Mouse (Mus musculus): ENCODE data around the gene Srgap3.
"Not testable (repeated sequence)": the region's sequence is repeated elsewhere in the genome, so short reads cannot be mapped to it uniquely, and the experiment has no call there.

Gene Srgap3

DNA sequence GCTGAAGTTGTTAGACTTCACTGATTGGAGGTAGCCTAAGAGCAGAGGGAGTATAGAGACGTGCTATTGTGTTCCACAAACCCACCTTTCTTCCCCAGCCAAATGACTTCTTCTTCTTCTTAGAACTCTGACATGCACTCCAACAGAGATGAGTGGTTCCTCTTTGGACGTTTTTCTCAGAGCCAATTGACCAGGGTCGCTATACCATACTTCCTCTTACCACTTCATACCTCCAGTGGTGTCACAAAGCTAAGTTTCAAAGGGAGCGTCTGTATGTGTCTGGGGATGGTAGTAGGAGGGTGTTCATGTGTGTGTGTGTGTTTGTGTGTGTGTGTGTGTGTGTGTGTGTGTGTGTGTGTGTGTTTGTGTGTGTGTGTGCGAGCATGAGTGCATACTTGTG, 195.1 kb downstream of the Srgap3 start:
- no peak for DNase-seq (ENCODE audit: low read depth, low spot score)

DNA sequence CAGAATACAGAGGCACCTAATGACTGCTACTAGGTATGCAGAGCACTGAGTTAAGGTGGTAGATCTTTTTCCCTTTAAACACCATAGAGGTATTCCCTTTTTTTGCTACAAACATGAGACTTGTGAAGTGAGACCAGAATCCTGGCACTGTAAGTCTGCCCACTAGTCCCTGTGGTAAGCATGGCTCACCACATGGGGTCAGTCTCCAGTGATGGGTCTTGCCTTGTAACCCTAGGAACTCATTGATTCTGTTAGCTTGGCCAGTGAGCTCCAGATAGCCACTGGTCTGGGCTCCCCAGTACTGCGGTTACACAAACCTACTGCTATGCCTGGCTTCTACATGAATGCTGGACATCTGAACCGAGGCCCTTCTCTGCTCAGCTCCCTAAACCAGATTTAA, 204.8 kb downstream of the Srgap3 start:
- DNase-seq (ENCODE audit: low read depth, low spot score) = peak; percentile 22

DNA sequence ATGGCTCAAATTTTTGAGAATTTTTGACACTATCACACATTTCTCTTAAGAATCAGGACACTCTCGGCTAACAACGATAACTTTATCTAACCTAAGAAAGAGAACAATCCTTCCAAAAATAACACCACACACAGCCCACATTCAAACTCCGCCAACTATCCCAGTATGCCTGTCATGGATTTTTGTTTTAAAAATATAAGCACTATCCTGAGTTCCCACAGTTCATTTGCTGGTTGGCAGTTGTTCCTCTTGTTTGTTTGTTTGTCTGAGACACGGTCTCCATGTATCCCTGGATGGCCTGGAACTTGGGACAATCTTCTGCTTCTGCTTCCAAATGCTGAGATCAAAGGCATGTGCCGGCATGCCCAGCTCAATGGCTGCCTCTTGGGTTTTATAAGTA, 205.3 kb downstream of the Srgap3 start:
- no peak for DNase-seq (ENCODE audit: low read depth, low spot score)

DNA sequence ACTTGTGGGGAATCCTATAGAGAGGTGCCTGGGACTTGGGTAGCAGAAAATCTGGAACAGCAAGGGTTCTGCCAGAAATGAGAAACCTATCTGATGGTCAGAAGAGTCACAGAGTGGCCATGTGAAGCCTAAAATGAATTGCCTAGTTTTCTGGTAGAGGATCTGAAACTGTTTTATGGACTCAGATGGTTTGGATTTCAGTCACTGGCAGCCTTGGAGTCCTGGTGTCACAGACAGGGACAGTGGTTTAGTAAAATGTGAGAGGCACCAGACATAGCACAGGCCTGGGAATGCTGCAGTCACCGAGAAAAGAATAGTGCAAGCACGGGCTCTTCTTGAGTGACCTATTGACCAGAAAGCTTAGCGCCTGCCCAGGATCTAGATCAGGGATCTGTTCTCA, 207.4 kb downstream of the Srgap3 start:
- no peak for DNase-seq (ENCODE audit: low read depth, low spot score)

DNA sequence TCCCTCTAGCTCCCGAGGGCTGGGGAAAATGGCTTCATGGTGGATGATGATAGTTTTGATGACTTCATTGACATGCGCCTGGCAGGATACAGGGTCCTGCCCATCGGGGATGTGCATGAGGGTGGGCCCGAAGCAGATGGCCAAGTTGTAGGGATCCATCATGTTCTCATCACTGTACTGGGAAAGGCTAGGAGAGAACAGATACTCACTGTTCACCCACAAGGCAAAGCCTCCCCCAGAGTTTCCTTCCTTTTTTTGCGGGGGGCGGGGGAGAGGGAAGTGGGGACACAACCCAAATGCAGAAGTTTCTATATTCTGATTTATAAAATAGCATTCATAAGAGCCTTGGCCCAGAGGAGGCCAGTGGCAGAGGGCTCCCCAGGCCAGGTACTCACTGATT, 208.1 kb downstream of the Srgap3 start:
- no peak for DNase-seq (ENCODE audit: low read depth, low spot score)

DNA sequence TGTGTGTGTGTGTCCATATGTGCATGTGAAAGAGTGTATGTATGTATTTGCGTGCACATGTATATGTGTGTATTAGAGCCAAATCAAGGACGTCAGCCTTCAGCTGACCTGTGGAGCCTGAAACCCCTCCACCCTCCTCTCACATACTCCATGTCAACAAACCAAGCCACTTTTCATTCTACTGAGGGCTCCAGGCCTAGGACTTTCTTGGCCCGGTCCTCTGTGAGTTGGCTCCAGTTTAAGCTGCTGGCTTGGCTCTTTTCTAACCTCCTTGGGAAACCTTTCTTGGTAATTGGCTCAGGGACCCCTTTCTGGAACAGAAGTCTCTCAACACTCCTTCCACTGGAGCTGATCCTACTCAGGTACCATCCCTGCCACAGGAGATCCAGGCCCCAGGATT, 210.6 kb downstream of the Srgap3 start:
- no peak for DNase-seq (ENCODE audit: low read depth, low spot score)

DNA sequence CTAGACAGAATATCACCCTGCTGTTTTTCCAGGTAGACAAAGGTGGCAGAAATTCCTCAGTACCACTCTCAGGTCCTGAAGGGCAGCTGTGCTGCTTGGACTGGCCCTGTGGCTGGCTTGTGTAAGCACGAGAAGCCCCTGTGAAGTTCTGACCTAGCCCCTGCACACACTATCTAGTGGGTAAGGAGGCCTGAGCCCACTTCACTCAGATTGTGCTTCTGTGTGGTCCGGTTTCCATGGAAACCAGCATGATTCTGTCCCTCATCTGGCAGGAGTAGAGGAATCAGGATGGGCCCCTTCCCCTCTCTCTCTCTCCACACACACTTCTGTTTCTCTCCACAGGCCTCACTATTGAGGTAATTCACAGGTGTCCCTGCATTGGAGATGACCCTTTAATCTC, 212.0 kb downstream of the Srgap3 start:
- DNase-seq (ENCODE audit: low read depth, low spot score) = no peak

DNA sequence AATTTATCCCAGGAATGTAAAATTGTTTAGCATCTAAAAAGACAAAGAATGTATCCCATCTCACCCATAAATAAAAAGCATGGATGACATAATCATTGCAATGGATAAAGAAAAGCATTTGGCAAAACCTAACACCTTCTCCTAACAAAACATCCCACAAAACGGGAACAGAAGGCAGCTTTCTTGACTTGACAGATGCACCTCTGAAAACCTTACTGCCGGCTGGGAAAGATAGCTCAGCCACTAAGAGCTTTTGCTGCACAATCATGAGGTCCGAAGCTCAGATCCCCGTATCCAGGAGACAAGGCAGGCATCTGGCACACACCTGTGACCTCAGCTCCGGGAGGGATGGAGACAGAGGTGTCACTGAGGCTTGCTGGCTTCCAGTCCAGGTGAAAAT, 213.1 kb downstream of the Srgap3 start:
- DNase-seq (ENCODE audit: low read depth, low spot score) = no peak

DNA sequence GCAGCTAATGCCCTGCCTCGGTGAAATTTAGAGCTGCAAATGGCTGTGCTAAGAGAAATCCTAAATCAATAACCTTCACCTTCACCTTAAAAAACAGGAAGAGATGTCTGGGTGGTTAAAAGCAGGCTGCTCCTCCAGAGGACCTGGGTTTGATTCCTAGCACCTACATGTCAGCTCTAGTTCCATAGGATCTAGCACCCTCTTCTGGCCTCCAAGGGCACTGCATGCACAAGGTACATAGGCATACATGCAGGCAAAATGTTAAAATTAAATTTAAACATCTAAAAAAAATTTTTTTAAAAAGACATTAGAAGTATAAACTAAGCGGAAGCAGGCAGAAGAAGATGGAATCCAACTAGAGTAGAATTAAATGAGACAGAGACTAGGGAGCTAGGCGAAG, 214.6 kb downstream of the Srgap3 start:
- peak; percentile 48 for DNase-seq (ENCODE audit: low read depth, low spot score)

DNA sequence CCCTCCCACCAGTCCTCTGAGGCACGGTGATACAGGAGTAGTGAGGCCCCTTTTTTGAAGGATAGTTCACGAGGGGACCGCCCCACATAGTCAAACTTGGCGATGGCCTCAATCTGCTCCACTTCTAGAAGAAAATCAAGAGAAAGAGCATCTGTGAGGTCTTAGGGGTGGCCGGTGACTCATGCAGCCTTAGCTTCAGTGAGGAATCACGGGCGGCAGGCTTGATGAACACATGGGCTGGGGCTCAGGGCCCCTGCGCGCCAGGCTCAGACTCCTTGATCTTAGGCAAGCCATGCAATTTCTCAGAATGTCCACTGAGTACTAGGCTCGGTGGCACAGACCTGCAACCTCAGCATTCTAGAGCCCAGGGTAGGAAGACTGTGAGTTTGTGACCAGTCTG, 215.7 kb downstream of the Srgap3 start:
- no peak for DNase-seq (ENCODE audit: low read depth, low spot score)

DNA sequence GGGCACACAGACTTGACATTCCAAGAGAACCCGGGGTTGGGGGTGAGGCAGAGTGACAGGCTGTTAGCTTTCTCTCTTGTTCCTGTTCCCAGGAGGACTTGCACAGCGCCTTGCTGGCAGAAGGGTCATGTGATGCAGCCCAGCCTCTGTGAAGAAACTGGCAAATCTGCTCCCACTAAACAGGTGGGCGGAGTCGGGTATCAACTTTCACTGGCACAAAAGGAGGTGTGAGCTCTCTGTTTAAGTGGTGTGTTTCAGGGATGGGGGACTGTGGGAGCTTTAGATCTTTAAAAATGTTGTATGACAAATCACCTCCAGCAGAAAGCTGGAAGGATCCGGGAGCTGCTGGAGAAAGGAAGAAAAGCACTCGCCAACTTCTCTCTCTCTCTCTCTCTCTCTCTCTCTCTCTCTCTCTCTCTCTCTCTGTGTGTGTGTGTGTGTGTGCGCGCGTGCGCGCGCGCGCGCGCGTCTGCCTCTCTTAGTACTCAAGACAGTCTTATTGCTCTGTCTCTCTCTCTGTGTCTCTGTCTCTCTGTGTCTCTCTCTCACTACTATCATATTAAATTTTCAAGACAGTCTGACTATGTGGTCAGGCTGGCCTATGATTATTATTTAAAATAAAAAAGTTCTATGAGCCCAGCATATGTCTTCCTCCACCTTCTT, 218.2 kb downstream of the Srgap3 start:
- peak; percentile 94 for DNase-seq (ENCODE audit: low read depth, low spot score)

DNA sequence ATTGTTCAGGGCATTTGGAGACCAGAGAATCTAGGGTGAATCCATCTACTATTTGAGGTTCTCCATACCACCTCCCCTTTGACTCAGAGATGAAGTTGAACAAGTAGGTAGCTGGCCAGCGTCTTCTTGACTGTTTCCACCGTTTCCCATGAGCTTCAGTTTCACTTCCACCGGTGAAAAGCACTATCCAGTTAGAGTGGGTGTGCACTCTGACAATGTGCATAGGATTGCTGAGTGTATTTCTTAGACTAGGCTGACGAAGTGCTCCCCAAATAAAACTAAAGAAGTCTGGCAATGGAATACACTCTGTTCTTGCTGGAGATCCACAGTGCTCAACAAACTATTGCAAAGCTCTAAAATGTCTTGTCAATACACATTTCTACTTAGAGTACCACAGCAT, 221.6 kb downstream of the Srgap3 start:
- DNase-seq (ENCODE audit: low read depth, low spot score) = no peak

DNA sequence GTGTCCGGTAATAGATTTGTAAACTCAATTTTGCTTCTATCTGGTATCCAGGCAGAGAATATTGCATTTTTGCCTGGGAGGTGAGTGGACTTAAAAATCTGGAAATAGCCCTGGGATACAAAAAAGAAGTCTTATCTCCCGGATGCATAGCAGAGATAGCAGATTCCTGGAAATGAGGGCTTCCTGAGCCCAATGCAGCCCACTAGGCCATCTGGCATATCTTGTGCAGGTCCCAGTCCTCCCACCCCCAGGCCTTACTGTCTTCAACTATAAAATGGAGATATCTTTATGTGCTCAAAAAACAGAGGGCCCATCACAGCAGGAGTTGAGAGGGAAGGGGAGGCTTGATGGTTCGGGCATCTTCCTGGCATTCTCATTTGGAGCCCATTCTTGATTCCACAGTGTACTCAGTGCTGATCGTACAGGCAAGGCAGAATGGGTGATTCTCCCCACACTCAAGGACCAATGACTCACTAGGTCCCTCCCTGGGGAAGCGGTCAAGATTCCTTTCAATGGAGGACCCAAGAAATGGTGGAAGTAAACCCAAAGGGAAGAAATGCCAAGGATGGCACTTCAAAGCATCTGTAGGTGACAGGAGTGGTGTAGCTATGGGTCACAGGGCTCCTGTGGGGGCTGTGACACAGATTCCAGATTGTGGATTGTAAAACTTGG, 226.5 kb downstream of the Srgap3 start:
- DNase-seq (ENCODE audit: low read depth, low spot score) = no peak

DNA sequence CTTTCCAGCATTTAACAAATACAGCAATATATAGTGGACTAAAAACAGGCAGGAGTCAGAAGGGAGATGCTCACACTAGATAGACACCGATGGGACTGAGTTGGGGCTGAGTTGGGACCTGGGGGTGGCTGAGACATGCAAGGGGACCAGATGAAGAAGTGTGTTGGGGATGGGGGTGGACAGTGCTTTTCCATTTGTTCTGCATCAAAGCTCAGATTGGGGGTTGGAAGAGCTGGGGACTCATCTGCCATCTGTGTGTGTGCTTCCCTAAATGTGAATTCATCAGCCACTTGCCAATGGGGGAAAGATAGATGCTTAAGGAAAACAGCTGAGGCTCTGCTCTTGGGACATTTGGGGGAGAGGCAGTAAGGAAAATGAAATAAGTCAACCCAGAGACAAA, 227.1 kb downstream of the Srgap3 start:
- no peak for DNase-seq (ENCODE audit: low read depth, low spot score)

DNA sequence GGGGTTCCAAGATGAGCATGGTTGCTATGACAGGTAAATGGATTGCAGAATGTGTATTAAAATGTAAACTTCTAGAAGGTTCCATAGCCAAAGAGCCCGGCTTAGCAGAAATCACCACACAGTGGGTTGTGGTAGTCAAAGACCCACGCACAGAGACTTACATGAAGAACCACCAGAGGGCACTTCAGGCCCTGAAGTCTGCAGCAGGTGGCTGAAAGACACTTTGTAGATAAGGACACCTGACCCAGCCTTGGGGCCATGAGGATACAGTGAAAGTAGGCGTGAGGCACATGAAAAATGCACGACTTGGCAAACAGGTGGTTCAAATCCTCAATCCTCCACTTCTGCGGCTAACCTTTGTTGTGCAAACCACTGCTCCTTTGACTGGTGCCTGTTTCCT, 229.9 kb downstream of the Srgap3 start:
- DNase-seq (ENCODE audit: low read depth, low spot score) = peak; percentile 53

DNA sequence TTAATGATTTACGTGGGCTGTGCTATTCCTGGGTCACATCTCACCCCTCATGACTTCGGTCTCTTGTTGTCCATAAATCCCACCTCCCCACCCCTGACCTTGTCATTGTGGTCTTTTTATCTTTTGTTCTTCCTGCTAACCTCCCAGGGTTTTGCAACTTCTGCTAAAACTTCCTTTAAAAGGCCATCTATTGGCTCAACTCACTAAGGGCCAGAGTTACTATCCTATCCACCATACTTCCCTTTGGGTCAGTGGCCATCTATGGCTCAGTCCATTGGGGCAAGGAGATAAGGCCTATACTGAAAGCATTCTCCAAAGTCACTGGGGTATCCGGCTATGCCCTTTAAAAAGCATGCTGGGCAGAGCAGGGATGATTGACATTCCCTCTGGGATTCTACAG, 233.1 kb downstream of the Srgap3 start:
- DNase-seq (ENCODE audit: low read depth, low spot score) = no peak

DNA sequence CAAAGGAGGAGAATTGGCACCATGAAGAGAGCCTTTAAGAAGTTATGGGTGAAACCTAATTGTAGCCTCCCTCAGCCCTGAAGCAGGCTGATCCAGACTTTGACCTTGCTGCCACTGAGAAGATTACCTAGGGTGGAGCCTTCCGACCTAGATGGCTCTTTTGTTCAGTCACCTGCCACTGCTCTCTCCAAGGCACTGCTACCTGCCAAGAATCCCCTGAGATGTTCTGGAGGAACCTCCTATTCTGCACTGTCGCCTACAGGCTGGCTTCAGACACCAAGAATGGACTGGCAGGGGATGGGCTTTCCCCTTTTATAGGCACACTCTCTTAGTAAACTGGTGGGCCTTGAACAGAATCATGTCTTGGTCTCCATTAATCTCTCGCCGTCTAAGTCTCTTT, 244.8 kb downstream of the Srgap3 start:
- not testable (repeated sequence) for DNase-seq (ENCODE audit: low read depth, low spot score)

DNA sequence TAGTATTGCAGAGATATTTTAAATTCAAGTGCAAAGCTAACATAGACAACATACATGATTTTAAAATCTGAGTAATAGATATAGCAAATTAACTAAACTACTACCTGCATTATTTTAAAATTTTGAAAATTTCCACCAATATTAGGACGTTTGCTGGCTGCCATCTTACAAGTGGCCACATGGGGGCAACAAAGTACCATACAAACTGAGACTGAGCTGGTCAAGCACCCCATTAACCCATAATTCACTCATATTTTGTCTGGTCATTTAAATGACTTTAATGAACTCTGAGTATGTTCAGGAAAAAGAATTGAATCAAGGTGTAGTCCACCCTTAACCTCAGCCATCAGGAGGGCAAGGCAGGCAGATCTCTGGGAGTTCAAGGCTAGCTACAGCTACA, 246.7 kb downstream of the Srgap3 start:
- DNase-seq (ENCODE audit: low read depth, low spot score) = no peak

DNA sequence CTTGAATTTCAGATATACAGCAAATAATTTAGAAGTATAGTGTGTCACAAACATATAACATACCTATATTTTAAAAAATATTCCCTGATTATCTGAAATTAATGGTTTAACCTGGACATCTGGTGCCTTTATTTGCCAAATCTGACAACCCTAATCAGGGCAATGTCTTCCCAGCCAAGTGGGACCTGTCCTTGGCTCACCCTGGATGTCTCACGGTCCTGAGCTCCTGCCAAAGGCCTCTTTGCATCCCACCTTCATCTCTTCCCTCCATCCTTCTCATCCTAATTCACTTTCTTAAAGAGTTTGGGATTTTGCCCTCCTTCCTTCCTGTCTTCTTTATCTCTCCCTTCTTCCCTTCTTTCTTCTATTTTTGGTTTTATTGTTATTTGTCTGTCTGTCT, 248.0 kb downstream of the Srgap3 start:
- DNase-seq (ENCODE audit: low read depth, low spot score) = no peak

DNA sequence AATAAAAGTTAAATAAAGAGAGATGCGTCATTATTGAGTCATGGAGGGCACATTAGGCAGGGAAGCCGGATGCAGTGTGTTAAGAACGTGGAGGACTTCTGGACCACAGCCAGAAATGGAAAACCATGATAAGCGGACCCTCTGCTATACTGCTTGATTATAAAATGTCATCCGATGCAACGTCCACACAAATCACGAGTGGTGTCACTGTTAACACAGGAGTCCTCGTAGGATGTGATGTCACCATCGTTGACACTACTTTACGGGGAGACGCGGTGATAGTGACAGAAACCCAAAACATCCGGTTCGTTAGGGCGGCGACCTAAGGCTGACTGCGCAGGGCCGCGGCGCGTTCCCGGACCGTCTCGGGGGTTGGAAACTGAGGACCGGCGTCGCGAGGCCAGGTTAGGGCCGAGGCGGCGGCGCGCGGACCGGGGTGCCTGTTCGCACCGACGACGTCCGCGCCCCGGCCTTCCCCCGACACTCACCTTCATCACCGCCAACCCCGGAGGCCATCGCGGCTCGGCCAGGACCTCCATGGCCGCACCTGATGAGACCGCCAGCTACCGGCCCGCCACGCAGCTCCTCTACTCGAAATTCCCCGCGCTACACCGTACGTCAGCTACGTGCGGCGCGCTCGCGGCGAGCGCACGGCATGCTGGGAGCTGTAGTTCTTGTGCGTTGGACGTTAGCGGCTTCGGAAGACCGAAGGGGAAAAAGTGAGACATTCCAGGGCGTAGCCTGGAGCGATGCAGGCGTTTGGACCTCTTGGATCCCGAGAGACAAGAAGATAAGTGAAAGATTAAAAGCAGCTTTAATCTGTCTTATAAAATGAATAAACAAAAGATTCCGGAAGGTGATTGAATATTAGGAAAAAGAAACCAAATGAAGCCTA, 250.8 kb downstream of the Srgap3 start, which contains the start of gene Rad18:
TSS of gene Rad18 (minus strand) at position 631 of the 895 bp plus-strand sequence.
- DNase-seq (ENCODE audit: low read depth, low spot score) = peak; percentile 97

DNA sequence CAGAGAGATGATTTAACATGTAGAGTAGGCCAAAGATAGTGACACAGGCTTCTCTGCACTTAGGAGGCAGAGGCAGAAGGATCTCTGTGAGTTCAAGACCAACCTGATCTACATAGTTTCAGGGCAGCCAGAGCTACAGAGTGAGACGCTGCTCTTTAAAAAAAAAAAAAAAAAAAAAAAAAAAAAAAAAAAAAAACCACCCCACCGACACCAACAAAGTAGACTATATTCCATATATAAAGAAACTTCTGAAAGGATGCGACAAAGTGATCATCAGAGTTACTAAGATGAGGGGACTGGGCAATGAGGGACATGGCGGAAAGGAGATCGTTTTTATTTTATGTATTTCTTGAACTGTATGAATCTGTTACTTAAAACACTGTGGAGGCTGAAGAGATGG, 252.6 kb downstream of the Srgap3 start:
- DNase-seq (ENCODE audit: low read depth, low spot score) = no peak

DNA sequence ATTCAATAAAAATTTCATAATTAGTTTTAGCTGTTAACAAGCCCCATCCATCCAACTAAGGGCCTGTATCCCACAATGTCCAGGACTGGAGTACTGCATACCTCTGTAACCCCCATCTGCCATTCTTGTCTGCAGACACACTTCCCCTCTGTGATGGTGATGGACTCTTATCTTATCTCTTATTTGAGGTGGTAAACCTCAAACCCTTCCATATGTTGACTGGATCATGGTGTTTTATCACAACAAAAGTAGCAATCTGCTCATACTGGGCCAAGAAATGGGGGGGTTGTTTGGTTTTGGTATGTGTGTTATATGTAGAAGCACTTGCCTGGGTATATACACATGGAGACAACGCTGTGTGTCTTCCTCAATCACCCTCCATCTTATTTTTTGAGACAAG, 255.5 kb downstream of the Srgap3 start:
- DNase-seq (ENCODE audit: low read depth, low spot score) = no peak

DNA sequence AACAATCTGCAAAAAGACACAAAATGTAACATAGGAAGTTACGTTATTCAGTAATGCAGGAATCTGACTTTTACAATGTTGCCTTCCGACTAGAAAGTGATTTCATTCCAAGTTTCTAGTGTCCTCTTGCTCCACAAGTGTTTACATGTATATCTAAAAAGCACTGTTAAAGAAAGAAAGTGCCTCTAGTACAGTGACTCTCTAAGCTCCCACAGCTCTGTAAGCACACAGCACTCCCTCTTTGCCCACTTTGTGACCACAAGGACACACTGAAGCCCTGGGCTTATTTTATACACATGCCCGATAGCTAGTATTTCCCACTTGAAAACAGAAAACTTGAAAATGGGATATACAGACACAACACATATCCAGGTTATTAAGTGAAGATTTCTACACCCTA, 259.0 kb downstream of the Srgap3 start:
- no peak for DNase-seq (ENCODE audit: low read depth, low spot score)
